Mouse (Mus musculus) mesoderm, embryonic 11.5 days (tissue): ENCODE measurements around the gene D130043K22Rik.
A peak's percentile ranks its signal among the peaks of the same experiment; 100 is the strongest.
"Not testable (repeated sequence)": the region's sequence is repeated elsewhere in the genome, so short reads cannot be mapped to it uniquely, and the experiment has no call there.

Experiments used
- DNase-seq: peaks from one replicate; pipeline ENCODE4 v3.0.0-alpha.2; 2012; ENCODE audit warnings: low read depth, low spot score

Gene D130043K22Rik

GRCm38 (mm10) chr13:24831353-24832130 is 13.4 kb upstream of the D130043K22Rik start, which contains the start of the genes Acot13 and Tdp2:
Gene Acot13 (minus strand): TSS chr13:24831540.
Gene Tdp2 (plus strand): TSS chr13:24831679.
- peak; percentile 99 for DNase-seq

- DNase-seq: no peak
These were observed 12.7 kb upstream of the D130043K22Rik start for GRCm38 (mm10) chr13:24832131-24832810.

GRCm38 (mm10) chr13:24832811-24833155 is 12.2 kb upstream of the D130043K22Rik start:
- no peak for DNase-seq

- not testable (repeated sequence) for DNase-seq
These were observed 7.2 kb upstream of the D130043K22Rik start for GRCm38 (mm10) chr13:24837765-24838164.

- no peak for DNase-seq
These were observed 5.1 kb upstream of the D130043K22Rik start for GRCm38 (mm10) chr13:24839831-24840230.

GRCm38 (mm10) chr13:24841702-24842101 is 3.2 kb upstream of the D130043K22Rik start:
- DNase-seq: no peak

GRCm38 (mm10) chr13:24849318-24849717 is 4.4 kb downstream of the D130043K22Rik start:
- no peak for DNase-seq

GRCm38 (mm10) chr13:24851989-24852388 is 7.1 kb downstream of the D130043K22Rik start:
- DNase-seq: no peak

GRCm38 (mm10) chr13:24852570-24852969 is 7.6 kb downstream of the D130043K22Rik start:
- no peak for DNase-seq

GRCm38 (mm10) chr13:24859115-24859514 is 14.2 kb downstream of the D130043K22Rik start:
- no peak for DNase-seq

GRCm38 (mm10) chr13:24861084-24861483 is 16.1 kb downstream of the D130043K22Rik start:
- no peak for DNase-seq

GRCm38 (mm10) chr13:24862021-24862420 is 17.1 kb downstream of the D130043K22Rik start:
- DNase-seq: no peak

- peak; percentile 20 for DNase-seq
These were observed 17.6 kb downstream of the D130043K22Rik start for GRCm38 (mm10) chr13:24862520-24862919.

- no peak for DNase-seq
These were observed 21.8 kb downstream of the D130043K22Rik start for GRCm38 (mm10) chr13:24866430-24867402.

- no peak for DNase-seq
These were observed 22.9 kb downstream of the D130043K22Rik start for GRCm38 (mm10) chr13:24867789-24868188.

GRCm38 (mm10) chr13:24868233-24868632 is 23.3 kb downstream of the D130043K22Rik start:
- DNase-seq: no peak

- no peak for DNase-seq
These were observed 34.6 kb downstream of the D130043K22Rik start for GRCm38 (mm10) chr13:24879359-24880040.

- no peak for DNase-seq
These were observed 35.3 kb downstream of the D130043K22Rik start for GRCm38 (mm10) chr13:24880208-24880607.

GRCm38 (mm10) chr13:24880704-24881103 is 35.8 kb downstream of the D130043K22Rik start:
- no peak for DNase-seq

GRCm38 (mm10) chr13:24882411-24882810 is 37.5 kb downstream of the D130043K22Rik start:
- DNase-seq: no peak

GRCm38 (mm10) chr13:24889554-24889953 is 44.6 kb downstream of the D130043K22Rik start:
- peak; percentile 30 for DNase-seq
